Mouse (Mus musculus) cortical plate, adult 2 months (tissue): ENCODE data around the gene Uqcr10. TPM values are rescaled to one million over a fixed set of nuclear protein-coding genes. Genes with fewer than 3 reads are reported as not detected.

Source experiments
- H3K27ac ChIP-seq: fragments of 200-500 bp; 2 replicates; pipeline ENCODE4 v1.5.1; 2012; ENCODE audit warnings: low read length, control low read depth, inconsistent platforms; ENCODE audit not compliant: insufficient read depth
- H3K4me1 ChIP-seq: fragments of 200-500 bp; 2 replicates; pipeline ENCODE4 v1.6.1; 2011; ENCODE audit warnings: low read length; ENCODE audit not compliant: control insufficient read depth, insufficient read depth
- H3K4me3 ChIP-seq: fragments of 200-500 bp; 2 replicates; pipeline ENCODE4 v1.5.1; 2011; ENCODE audit warnings: mild to moderate bottlenecking, low read length, control low read depth; ENCODE audit not compliant: insufficient read depth
- CTCF ChIP-seq: fragments of 200-500 bp; IDR thresholded peaks from 2 replicates; pipeline ENCODE4 v1.5.1; 2011; ENCODE audit warnings: mild to moderate bottlenecking, control low read depth, low read length; ENCODE audit not compliant: insufficient read depth; ENCODE audit errors: extremely low read depth
- POLR2A ChIP-seq: fragments of 200-500 bp; IDR thresholded peaks from 2 replicates; pipeline ENCODE4 v1.6.1; 2011; ENCODE audit warnings: mild to moderate bottlenecking, low read length, control low read depth; ENCODE audit not compliant: insufficient read depth; ENCODE audit errors: extremely low read depth
- polyA plus RNA-seq: library from polyadenylated mRNA; depleted of rRNA; stranded (reverse); fragments of >200 nt; gene quantifications from 2 replicates; pipeline ENCODE4 v1.2.3, GENCODE M21; 2012; rRNA removed

Gene Uqcr10
- polyA plus RNA-seq, 1 experiment = 1,122 TPM

DNA sequence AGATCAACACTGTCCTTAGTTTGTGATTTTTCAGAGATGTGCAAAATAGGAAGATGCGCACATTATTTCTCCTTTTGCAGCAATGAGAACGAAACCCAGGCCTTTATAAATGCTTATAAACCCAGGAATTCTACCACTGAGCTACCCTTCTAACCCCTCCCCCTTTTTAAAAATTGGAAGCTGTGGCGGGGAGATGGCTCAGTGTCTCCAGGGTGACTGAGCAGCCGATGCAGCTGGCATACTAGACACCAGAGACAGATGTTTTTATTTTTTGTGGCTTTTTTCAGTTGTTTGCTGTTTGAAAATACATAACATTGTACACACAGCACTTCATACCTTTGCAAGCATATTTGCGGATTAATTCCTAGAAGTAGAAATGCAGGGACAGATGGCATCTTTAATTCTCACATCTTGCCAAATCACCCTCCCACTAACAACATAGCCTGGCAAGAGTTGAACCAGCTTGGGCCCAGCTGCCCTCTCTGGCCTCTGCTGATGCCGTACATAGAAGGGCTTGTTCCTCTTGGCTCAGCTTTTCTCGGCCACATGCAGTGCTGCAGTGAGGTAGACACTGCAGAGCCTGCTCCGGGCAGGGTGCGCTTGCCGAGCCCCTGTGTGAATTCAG, 42.2 kb downstream of the Uqcr10 start:
- Histone ChIP-seq H3K4me3 (no peak overlapping the region), H3K27ac (no peak overlapping the region)
- TF ChIP-seq POLR2A = no peak
- no peak for TF ChIP-seq CTCF

DNA sequence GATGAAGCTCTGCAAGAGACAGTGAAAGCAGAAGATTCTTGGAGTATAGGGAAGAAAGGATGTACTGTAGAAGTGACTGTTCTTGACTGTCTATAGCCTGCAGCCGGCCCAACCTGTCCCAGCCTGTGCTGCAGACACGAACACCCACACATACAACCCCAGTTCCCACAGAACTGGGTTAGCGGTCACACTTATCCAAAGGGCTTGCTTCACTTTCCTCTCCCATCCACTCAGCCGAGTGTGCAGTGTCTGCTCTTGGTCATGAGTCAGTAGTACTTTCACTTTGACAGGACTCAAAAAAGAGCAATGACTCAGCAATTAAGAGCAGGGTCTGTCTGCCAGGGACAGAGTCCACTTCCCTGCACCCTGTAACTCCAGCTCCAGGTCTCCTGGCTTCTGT, 42.8 kb downstream of the Uqcr10 start:
- H3K27ac ChIP-seq = peak overlapping the region; percentile 17; the same call in 1 of the 2 replicates
- TF ChIP-seq POLR2A (no peak), CTCF (no peak)
- peaks cover 12% of the 10 kb centered on the region for H3K4me1 ChIP-seq
- no peak overlapping the region for H3K4me3 ChIP-seq

More for the DNA sequence above, 42.2 kb downstream of the Uqcr10 start:
- H3K4me1 ChIP-seq = peaks cover 12% of the 10 kb centered on the region

DNA sequence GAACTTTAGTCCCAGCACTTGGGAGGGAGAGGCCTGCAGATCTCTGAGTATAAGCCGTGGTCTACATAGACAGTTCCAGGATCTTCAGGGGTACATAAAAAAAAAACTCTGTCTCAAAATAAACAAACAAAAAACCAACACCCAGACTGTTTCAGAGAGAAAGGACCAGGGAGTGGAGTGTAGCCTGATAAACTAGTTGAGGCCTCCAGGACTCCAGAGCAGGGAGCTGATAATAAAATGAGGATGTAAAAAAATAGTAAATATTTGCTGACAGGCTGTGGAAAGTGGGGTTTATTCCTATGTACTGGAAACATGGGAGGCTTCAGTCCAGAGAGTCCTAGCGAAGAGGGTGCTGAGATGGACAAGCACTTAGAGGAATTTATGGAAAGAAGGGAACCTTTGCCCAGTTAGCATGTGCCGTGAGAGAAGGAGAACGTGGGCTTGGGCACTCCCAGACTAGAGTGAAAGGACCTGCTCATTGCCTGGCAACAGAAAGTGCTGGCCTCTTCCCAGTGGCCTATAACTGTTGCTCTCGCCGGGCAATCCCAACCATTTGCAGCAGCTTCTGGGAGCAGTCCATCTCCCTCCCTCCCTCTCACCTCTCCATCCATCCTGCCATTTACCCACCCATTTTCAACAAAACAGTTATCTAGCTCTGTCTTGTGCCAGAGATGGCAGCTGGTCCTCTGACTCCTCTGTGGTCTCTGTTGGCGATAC, 43.7 kb downstream of the Uqcr10 start:
- H3K4me3 ChIP-seq = no peak overlapping the region
- 0 out of 2 replicates have a peak overlapping the region, but pooled peaks have one; percentile 33 for H3K27ac ChIP-seq
- TF ChIP-seq CTCF (no peak), POLR2A (no peak)
- peaks cover 12% of the 10 kb centered on the region for H3K4me1 ChIP-seq

DNA sequence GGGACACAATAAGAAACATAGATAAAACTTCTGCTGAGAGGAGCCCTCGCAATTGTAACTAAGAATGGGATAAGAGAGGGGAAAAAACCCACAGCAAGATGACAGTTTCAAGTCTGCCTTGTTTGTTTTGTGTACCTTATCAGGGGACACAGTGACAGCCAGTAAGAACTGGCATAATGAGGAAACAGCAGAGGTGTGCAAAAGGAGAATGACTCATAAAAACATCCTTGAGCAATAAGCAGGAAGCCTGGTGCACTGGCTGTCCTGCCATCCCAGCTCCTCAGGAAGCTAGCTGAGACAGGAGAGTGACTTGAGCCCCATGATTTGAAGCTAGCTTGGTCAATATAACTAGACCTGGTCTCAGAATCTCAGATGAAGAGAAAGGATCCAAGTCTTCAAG, 44.3 kb downstream of the Uqcr10 start:
- Histone ChIP-seq H3K4me1 (peaks cover 12% of the 10 kb centered on the region), H3K27ac (no peak overlapping the region), H3K4me3 (no peak overlapping the region)
- TF ChIP-seq POLR2A = no peak
- TF ChIP-seq CTCF = no peak

Other genes starting within 250 kb of the Uqcr10 start
- 40.9 and 43.8 TPM in 2 replicates for gene Mtmr3, start 109.5 kb downstream of the Uqcr10 start, polyA plus RNA-seq
- not detected in 2 replicates for gene Gm11032, start 84.3 kb downstream of the Uqcr10 start, polyA plus RNA-seq
- gene Ascc2, start 66.6 kb downstream of the Uqcr10 start, polyA plus RNA-seq = 20.0 and 22.9 TPM in 2 replicates
- gene Zmat5, start 336 bp upstream of the Uqcr10 start, polyA plus RNA-seq = 48.1 and 52.6 TPM in 2 replicates
- 29.8 and 54.4 TPM in 2 replicates for gene Cabp7, start 42.4 kb upstream of the Uqcr10 start, polyA plus RNA-seq
- 60.5 and 65.6 TPM in 2 replicates for gene Nf2, start 145.2 kb upstream of the Uqcr10 start, polyA plus RNA-seq
- 77.7 and 84.0 TPM in 2 replicates for gene Nipsnap1, start 169.6 kb upstream of the Uqcr10 start, polyA plus RNA-seq
- gene Thoc5, start 191.0 kb upstream of the Uqcr10 start, polyA plus RNA-seq = 46.4 and 48.1 TPM in 2 replicates
- 33.5 and 35.3 TPM in 2 replicates for gene Nefh, start 243.7 kb upstream of the Uqcr10 start, polyA plus RNA-seq